Mouse (Mus musculus) cerebellum, adult 2 months (tissue): ENCODE measurements around the gene Hspb2.

ENCODE experiments used
- CTCF ChIP-seq: fragments of 200-500 bp; IDR thresholded peaks from 2 replicates; pipeline ENCODE4 v1.5.1; 2011; ENCODE audit warnings: low read depth, mild to moderate bottlenecking, control low read depth, low read length, moderate library complexity, borderline replicate concordance; ENCODE audit not compliant: insufficient read depth
- POLR2A ChIP-seq: fragments of 200-500 bp; IDR thresholded peaks from 2 replicates; pipeline ENCODE4 v1.6.1; 2011; ENCODE audit warnings: low read length, control low read depth, borderline replicate concordance; ENCODE audit not compliant: insufficient read depth

DNA sequence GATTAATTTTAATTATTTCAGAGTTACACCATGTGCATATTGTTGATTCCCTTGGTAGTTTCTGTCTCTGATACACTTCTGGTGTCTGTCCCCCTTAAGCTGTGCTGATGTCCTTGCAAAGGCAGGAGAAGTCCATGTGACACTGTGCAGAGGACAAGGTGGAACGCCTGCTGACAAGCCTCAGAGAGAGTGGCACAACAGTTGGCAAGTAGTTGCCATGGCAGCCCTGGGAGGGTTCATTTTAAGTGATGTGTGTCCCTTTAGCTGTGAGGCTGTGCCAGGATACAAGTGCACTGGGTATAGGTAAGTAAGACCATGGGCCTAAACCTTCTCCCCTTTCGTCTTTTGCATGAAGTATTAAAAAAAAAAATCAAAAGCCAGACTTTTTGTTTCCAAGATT lies 17.9 kb upstream of the Hspb2 start:
- no peak for TF ChIP-seq POLR2A
- TF ChIP-seq CTCF, result no peak
